Mouse (Mus musculus): ENCODE measurements at regions not wholly inside any gene's neighbourhood (a gene's known extent, or its start where the extent isn't known, plus 50 kb on each side); places are given as distances from the start of the nearest gene placed in this dataset.

DNA sequence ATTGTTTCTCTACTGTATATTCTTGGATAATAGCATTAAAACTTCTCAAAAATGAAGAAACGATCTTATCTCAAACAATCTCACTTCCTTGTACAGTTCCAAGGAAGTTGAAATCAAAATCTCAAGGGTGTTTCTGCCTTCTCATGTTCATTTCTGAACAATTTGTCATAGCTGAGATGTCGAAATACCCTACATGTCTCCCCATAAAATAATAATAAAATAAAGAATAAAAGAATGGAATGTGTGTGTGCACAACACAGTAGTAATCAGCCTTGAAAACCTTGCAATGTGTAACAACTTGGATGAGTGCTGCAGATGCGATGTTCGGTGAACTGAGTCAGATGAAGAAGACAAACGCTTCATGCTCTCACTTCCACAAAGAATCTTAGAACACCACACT is 71.4 kb upstream of the Cyp1b1 start:
- TF ChIP-seq POLR2A (IDR thresholded peaks at IDR 0.05; ENCODE audit: low read depth, low read length) (no peak), CTCF (IDR thresholded peaks at IDR 0.05; ENCODE audit: borderline replicate concordance, insufficient read depth, low read length) (no peak)
